Mouse (Mus musculus) brown adipose tissue, adult 24 weeks (tissue): Measurements from ENCODE around the gene 1700025B11Rik. TPM values are rescaled to one million over a fixed set of nuclear protein-coding genes. Genes with fewer than 3 reads are reported as not detected.
A peak's percentile ranks its signal among the peaks of the same experiment; 100 is the strongest.
"Not testable (repeated sequence)": the region's sequence is repeated elsewhere in the genome, so short reads cannot be mapped to it uniquely, and the experiment has no call there.

ENCODE experiments used
- H3K27ac ChIP-seq: fragments of 200-500 bp; replicated peaks from 2 replicates; pipeline ENCODE4 v1.5.1; 2012; ENCODE audit warnings: low read depth, mild to moderate bottlenecking, low read length
- H3K4me1 ChIP-seq: fragments of 200-500 bp; 2 replicates; pipeline ENCODE4 v1.6.1; 2012; ENCODE audit warnings: low read length, mixed read lengths; ENCODE audit not compliant: control insufficient read depth, insufficient read depth, insufficient read length
- H3K4me3 ChIP-seq: fragments of 200-500 bp; 2 replicates; pipeline ENCODE4 v1.5.1; 2012; ENCODE audit warnings: low read depth, mild to moderate bottlenecking, low read length, moderate library complexity; ENCODE audit not compliant: insufficient read depth
- polyA plus RNA-seq: library from polyadenylated mRNA; stranded (reverse); fragments of >200 nt; gene quantifications from 2 replicates; pipeline ENCODE4 v1.2.4, GENCODE M21; 2012; ENCODE audit not compliant: missing spikeins, insufficient read depth, insufficient read length

1700025B11Rik gene
- polyA plus RNA-seq: not detected in 2 replicates

DNA sequence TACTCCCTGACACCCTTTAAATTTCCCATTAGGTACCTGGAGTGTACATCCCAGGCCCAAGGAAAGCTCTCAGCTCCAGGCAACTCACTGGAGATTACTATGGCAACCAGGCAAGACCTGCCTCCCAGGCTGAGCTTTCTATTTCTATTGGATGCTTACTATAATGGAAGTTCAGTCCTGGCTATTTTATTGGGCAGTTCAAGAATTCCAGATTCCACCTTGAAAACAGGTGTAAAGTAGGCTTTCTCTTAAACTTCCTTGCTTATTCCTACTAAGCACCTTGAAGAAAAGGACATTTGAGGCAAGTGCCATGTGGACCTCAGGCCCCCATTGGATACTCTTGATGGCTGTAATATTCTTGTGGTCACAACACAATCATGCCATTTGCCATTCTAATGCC is at the start of gene 1700025B11Rik:
Gene 1700025B11Rik, minus strand, starts transcription at position 101 of the 400 bp plus-strand sequence.
- no peak within 1 kb of the TSS for H3K4me3 ChIP-seq
- H3K4me1 ChIP-seq: peaks cover 3% of the 10 kb centered on the region; the same call in 1 of the 2 replicates
- H3K27ac ChIP-seq: no peak within 1 kb of the TSS

DNA sequence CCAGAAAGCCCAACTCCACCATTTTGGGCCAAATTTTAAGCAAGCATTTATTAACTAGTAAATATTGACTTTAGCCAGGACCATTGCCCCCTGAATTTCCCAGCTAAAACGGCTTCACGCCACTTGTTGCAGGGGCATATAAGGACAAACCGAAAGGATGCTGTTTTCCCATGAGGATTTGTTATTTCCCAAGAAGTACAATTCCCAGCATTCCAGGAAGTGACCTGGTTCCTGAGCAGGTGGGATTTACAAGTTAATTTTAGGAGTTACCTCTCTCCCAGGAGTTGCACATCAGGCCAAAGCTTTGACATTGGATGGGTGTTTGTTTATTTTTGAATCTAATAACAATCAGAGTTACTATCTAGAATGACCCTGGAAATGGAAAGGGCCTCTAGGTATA is 44.4 kb upstream of the 1700025B11Rik start:
- H3K4me3 ChIP-seq: no peak overlapping the region

DNA sequence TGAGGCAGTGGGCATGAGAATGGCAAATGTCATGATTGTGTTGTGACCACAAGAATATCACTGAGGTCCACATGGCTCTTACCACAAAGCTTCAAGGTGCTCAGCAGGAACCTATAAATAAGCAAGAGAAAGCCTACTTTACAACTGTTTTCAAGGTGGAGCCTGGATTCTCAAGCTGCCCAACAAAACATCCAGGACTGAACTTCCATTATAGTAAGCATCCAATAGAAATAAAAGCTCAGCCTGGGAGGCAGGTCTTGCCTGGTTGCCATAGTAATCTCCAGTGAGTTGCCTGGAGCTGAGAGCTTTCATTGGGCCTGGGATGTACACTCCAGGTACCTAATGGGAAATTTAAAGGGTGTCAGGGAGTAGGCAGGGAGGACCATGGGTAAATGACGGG is 37.3 kb upstream of the 1700025B11Rik start, which contains the start of gene Gm36245:
Gene Gm36245, plus strand, starts transcription at position 301 of the 400 bp plus-strand sequence.
- Histone ChIP-seq H3K27ac (peak within 1 kb of the TSS; percentile 100), H3K4me3 (no peak within 1 kb of the TSS), H3K4me1 (peaks cover 26% of the 10 kb centered on the region)

More for the DNA sequence above, 44.4 kb upstream of the 1700025B11Rik start:
- Histone ChIP-seq H3K27ac (peak overlapping the region; percentile 88), H3K4me1 (0 out of 2 replicates have a peak, but pooled peaks cover 5% of the 10 kb centered on the region)

DNA sequence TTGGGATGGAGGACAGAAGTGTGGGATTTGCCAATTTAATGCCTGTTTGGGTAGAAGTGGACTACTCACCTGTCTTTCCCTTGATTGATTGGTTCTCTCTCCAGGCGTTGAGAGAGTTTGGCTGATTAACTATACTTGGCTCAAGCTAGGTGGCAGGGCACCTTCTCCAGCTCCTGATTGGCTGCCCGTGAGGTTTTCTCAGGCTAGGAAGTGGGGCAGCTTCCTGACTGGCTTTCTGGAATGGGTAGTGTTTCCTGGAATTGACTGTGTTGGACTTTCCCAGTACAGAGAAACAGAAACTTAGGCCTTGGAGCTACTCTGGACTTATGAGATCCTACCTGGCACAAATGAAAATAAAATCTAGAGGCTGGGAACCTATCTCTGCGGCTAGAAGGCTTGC is 36.7 kb upstream of the 1700025B11Rik start:
- peaks cover 29% of the 10 kb centered on the region for H3K4me1 ChIP-seq
- H3K27ac ChIP-seq: peak overlapping the region; percentile 100
- H3K4me3 ChIP-seq: no peak overlapping the region

- peak within 1 kb of the TSS; percentile 99 for H3K27ac ChIP-seq
- H3K4me3 ChIP-seq: peak within 1 kb of the TSS; percentile 26
- peaks cover 41% of the 10 kb centered on the region for H3K4me1 ChIP-seq
Measured at GRCm38 (mm10) chr15:77595961-77596360, 34.3 kb upstream of the 1700025B11Rik start, which contains the start of gene Apol10b. Apol10b (minus strand) TSS chr15:77596125.

DNA sequence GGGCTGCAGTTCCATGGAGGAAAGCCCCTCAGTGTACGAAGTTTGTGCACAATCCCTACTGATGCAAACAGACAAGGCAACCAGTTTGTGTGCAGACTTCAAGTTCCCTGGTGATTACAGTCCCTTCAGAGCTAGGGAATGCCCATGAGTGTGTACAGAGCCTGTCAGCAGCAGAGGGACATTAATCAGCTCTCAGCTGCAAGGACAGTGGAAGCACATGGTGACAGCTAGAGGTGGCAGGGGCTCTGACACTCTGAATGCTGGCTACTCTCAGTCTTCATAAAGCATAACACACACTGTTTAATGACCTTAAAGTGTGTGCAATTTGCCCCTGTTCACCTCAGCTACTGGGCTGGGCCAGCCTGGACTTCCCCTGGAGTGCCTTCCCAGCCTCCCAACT is 31.9 kb upstream of the 1700025B11Rik start:
- Histone ChIP-seq H3K27ac (peak overlapping the region; percentile 99), H3K4me1 (peaks cover 49% of the 10 kb centered on the region), H3K4me3 (peak overlapping the region; percentile 0; the same call in 1 of the 2 replicates)

GRCm38 (mm10) chr15:77590881-77591280 is 29.2 kb upstream of the 1700025B11Rik start:
- H3K27ac ChIP-seq: peak overlapping the region; percentile 81
- H3K4me1 ChIP-seq: peaks cover 46% of the 10 kb centered on the region
- H3K4me3 ChIP-seq: no peak overlapping the region

DNA sequence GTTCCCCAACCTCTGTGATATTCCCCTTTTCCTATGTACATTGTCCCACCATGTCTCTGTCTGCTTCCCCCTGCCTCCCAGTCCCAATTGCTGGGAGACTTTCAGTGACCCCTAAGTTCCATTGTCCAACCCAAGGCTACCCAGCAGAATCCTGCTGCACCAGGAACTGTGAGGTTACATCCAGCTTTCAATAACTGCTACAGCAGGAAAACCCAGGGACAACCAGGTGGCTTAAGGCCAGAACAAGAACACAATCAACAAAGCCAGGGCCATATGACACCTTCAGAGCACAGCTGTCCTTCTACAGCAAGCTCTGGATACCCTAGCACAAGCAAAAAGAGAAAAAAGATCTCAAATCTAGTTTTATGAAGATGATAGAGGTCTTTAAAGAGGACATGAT is 27.3 kb upstream of the 1700025B11Rik start:
- peak overlapping the region; percentile 79 for H3K27ac ChIP-seq
- H3K4me1 ChIP-seq: peaks cover 43% of the 10 kb centered on the region

GRCm38 (mm10) chr15:77587026-77587425 is 25.3 kb upstream of the 1700025B11Rik start:
- Histone ChIP-seq H3K4me3 (no peak overlapping the region), H3K4me1 (peaks cover 36% of the 10 kb centered on the region), H3K27ac (peak overlapping the region; percentile 51)

More for the DNA sequence above, 27.3 kb upstream of the 1700025B11Rik start:
- H3K4me3 ChIP-seq: no peak overlapping the region

DNA sequence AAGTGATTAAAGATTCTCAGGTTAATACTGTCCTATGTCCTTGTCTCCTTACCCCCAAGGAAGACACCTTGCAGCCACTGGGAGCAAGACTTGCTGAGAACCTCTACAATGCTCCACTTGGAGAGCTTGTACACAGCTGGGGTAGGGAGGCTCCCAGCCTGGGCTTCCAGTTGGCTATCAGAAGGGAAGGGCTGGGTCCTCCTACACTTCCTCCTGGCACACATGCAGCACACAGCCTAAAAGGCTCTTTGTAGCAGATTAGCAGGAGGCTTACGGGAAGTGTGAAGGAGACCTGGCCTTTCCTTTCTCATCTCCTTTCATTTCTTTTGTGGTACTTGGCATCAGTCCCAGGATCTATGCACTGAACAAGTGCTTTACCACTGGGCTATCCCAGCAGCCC is 20.0 kb upstream of the 1700025B11Rik start:
- no peak overlapping the region for H3K4me3 ChIP-seq
- peaks cover 9% of the 10 kb centered on the region; the same call in 1 of the 2 replicates for H3K4me1 ChIP-seq
- H3K27ac ChIP-seq: peak overlapping the region; percentile 90

- no peak overlapping the region for H3K27ac ChIP-seq
- H3K4me3 ChIP-seq: no peak overlapping the region
- H3K4me1 ChIP-seq: peaks cover 6% of the 10 kb centered on the region; the same call in 1 of the 2 replicates
Measured at GRCm38 (mm10) chr15:77579311-77579710, 17.6 kb upstream of the 1700025B11Rik start.

DNA sequence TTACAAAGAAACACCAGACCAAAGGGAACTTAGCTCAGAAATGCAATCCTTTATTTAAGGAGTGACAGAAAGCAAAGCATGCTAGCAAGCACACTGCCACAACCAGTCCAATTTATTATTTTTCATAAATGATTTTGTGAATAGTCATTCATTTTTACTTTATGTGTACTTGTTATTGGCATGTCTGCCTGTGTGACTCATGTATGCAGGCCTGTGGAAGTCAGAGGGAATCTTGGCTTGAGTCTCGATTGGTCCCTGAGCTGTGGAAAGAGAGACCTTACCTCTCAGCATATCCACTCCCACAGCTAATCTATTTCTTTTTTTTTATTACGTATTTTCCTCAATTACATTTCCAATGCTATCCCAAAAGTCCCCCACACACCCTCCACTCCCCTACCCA is 17.1 kb upstream of the 1700025B11Rik start:
- no peak overlapping the region for H3K27ac ChIP-seq
- peaks cover 6% of the 10 kb centered on the region; the same call in 1 of the 2 replicates for H3K4me1 ChIP-seq
- no peak overlapping the region for H3K4me3 ChIP-seq

- H3K4me1 ChIP-seq: peaks cover 3% of the 10 kb centered on the region; the same call in 1 of the 2 replicates
- no peak overlapping the region for H3K27ac ChIP-seq
- no peak overlapping the region for H3K4me3 ChIP-seq
Measured at GRCm38 (mm10) chr15:77563219-77563618, 1.5 kb upstream of the 1700025B11Rik start.

DNA sequence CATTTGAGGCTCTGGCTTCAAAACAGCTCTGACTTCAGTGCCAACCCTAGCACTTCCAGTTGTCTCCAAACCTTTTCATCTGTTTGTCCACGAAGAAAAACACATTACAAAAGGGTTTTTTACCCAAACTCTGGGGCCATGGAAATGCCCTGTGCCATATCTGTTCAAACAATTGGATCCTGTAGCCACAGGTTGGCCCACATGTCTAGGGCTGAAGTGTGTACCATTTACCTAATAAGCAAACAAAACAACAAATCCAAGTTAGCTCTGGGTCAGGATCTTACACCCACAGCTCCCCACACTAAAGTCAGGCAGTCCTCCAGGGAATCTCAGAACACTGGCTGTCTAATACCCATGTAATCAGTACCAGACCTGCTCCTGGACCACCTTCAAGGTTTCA is 22.5 kb downstream of the 1700025B11Rik start:
- not testable (repeated sequence) for H3K4me1 ChIP-seq, H3K4me3 ChIP-seq, H3K27ac ChIP-seq

- Histone ChIP-seq H3K27ac (no peak within 1 kb of the TSS), H3K4me1 (no peaks in the 10 kb centered on the region), H3K4me3 (no peak within 1 kb of the TSS)
Measured at GRCm38 (mm10) chr15:77533216-77533615, 28.5 kb downstream of the 1700025B11Rik start, which contains the start of gene Apol7c. Apol7c (minus strand) TSS chr15:77533316.

- H3K27ac ChIP-seq, H3K4me3 ChIP-seq, H3K4me1 ChIP-seq: not testable (repeated sequence)
Measured at GRCm38 (mm10) chr15:77523186-77523843, 38.4 kb downstream of the 1700025B11Rik start.
